Mouse (Mus musculus) fibroblast of lung, adult 2 months (primary cell): ENCODE data around the gene Hesx1.
"Not testable (repeated sequence)": the region's sequence is repeated elsewhere in the genome, so short reads cannot be mapped to it uniquely, and the experiment has no call there.

Experiments
- DNase-seq: peaks from one replicate; pipeline ENCODE4 v3.0.0-alpha.2; 2011; ENCODE audit warnings: low read depth

Gene Hesx1

GRCm38 (mm10) chr14:26994211-26994741 lies at the start of gene Hesx1:
Hesx1 (plus strand) TSS chr14:26994416.
- DNase-seq = no peak

- DNase-seq = not testable (repeated sequence)
Measured at GRCm38 (mm10) chr14:26956139-26956538, 38.1 kb upstream of the Hesx1 start.

GRCm38 (mm10) chr14:26960518-26960917 lies 33.7 kb upstream of the Hesx1 start:
- DNase-seq = no peak

- no peak for DNase-seq
Measured at GRCm38 (mm10) chr14:26969164-26969563, 25.1 kb upstream of the Hesx1 start.

GRCm38 (mm10) chr14:26969856-26970407 lies 24.3 kb upstream of the Hesx1 start:
- no peak for DNase-seq

GRCm38 (mm10) chr14:26970439-26970932 lies 23.7 kb upstream of the Hesx1 start:
- peak; percentile 78 for DNase-seq

GRCm38 (mm10) chr14:26971106-26971789 lies 23.0 kb upstream of the Hesx1 start, which contains the start of gene Appl1:
Appl1 (minus strand) TSS chr14:26971232.
- DNase-seq = no peak

GRCm38 (mm10) chr14:26973089-26973488 lies 21.1 kb upstream of the Hesx1 start:
- DNase-seq = no peak

GRCm38 (mm10) chr14:26975490-26975889 lies 18.7 kb upstream of the Hesx1 start:
- no peak for DNase-seq

- no peak for DNase-seq
Measured at GRCm38 (mm10) chr14:26976212-26976611, 18.0 kb upstream of the Hesx1 start.

- DNase-seq = no peak
Measured at GRCm38 (mm10) chr14:26977500-26977899, 16.7 kb upstream of the Hesx1 start.

- DNase-seq = no peak
Measured at GRCm38 (mm10) chr14:26979808-26980207, 14.4 kb upstream of the Hesx1 start.

- no peak for DNase-seq
Measured at GRCm38 (mm10) chr14:26981021-26981420, 13.2 kb upstream of the Hesx1 start.

GRCm38 (mm10) chr14:26981494-26982149 lies 12.6 kb upstream of the Hesx1 start:
- no peak for DNase-seq

- no peak for DNase-seq
Measured at GRCm38 (mm10) chr14:26982150-26982530, 12.1 kb upstream of the Hesx1 start.

GRCm38 (mm10) chr14:26988694-26989093 lies 5.5 kb upstream of the Hesx1 start:
- no peak for DNase-seq

- no peak for DNase-seq
Measured at GRCm38 (mm10) chr14:26991622-26992021, 2.6 kb upstream of the Hesx1 start.

- DNase-seq = no peak
Measured at GRCm38 (mm10) chr14:26993427-26993826, 789 bp upstream of the Hesx1 start.

- DNase-seq = no peak
Measured at GRCm38 (mm10) chr14:26996257-26996656, 2.0 kb downstream of the Hesx1 start.

- DNase-seq = no peak
Measured at GRCm38 (mm10) chr14:27000386-27000785, 6.2 kb downstream of the Hesx1 start.

GRCm38 (mm10) chr14:27004906-27005305 lies 10.7 kb downstream of the Hesx1 start:
- DNase-seq = no peak

- DNase-seq = no peak
Measured at GRCm38 (mm10) chr14:27005937-27006336, 11.7 kb downstream of the Hesx1 start.

- no peak for DNase-seq
Measured at GRCm38 (mm10) chr14:27011561-27011960, 17.3 kb downstream of the Hesx1 start.
